Mouse (Mus musculus) G1E (cell line): ENCODE results near the gene Trip12.

Source experiments
- CTCF ChIP-seq: IDR thresholded peaks from 2 replicates; pipeline ENCODE4 v1.5.1; 2012; ENCODE audit warnings: low read depth, low read length, inconsistent platforms, mixed read lengths
- GATA1 ChIP-seq: IDR thresholded peaks from 2 replicates; pipeline ENCODE4 v1.6.1; 2012; ENCODE audit warnings: borderline replicate concordance, low read length, inconsistent platforms, mixed read lengths

DNA sequence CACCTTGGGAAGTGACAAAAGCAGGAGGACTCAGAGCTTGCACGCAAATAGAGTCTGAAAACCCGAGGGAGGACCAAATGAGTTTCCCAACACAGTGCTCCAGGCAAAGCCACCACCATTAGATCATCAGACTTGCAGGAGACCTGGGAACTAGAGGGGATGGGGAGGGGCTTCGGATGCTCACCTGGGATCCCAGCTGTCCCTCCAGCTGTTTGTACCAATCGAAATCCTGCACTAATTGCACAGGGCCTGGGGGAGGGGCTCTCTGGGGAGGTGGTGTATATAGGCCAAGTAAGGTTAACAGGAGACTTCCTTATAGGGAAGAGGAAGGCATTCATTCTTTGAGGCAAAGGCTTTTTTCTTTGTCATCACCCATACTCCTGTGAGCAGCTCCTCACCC lies 28.5 kb upstream of the Trip12 start:
- no peak for TF ChIP-seq CTCF
- TF ChIP-seq GATA1: no peak
